Mouse (Mus musculus): Measurements from ENCODE around the gene Ctsl. TPM values are rescaled to one million over a fixed set of nuclear protein-coding genes. Genes with fewer than 3 reads are reported as not detected.

The Ctsl gene
- total RNA-seq, 2 experiments from 2014 or later: 145 to 162 TPM

DNA sequence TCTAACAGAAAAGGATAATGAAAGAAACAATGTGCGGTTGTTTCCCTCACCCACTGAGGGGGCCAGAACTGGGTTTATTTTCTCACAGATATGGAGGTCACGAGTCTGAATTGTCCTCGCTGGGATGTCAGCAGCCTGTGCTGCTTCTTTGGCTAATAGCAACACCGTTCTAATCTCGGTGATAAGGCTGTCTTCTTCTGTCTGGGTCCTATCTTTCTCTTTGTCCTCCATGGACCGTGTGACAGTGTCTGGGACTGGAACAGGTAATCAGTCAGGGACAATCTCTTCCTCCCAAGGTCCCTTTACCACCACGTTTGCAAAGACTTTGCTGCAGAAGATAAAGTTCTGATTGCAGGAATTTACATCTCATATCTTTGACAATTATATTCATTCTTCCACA, 4.5 kb upstream of the Ctsl start:
- DNase-seq: no peak

DNA sequence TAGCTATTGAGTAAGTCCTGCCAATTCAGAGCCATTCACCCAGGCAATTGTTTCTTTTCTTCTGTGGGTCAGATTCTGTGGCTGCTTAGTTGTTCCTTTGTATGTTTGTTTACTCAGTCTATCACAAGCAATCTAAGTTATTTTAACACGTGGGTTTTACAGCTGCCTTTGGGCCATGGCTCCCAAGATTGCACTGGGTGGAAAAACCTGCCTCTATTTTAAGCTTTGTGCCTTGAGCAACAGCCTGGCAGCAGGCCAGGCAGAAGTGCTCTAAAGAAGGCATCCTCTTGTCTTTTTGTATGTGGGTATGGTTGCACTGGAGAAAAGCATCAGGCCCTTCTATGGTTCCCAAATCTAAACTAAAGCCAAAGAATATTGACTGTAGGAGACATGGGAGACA, 3.0 kb upstream of the Ctsl start:
- DNase-seq: no peak

DNA sequence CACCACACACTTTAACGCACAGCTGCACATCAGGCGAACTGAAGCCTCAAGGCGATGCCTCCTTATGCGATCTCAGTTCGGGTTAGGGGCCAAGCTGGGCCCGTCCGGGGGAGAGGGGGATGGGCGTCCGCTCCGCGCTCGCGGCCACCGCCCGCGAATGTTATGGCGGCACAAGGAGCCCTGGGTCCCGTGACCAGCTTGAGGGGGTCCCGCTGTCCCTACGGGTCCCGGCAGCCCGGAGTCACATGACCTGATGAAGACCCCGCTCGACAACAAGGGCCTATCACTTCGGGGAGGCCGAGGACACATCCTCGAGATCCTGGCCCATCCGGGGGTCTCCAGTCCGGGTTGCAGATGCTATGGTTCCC, 901 bp downstream of the Ctsl start:
- DNase-seq: peak; percentile 54

DNA sequence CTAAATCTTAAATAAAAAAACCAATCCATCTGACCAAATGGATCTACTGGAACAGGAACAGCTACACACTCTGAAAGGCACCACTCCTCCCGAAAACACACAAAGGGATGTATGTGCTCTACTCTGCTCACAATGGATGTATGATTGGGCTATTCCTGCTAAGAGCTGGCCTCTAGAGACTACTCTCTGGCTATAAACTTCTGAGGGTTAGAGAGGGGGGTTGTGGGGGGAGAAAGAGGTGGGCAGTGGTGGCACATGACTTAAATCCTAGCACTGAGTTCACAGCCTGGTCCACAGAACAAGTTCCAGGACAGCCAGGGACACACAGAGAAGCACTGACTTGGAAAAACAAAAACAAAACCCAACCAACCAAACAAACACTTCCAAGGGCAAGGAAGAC, 2.1 kb downstream of the Ctsl start:
- no peak for DNase-seq

DNA sequence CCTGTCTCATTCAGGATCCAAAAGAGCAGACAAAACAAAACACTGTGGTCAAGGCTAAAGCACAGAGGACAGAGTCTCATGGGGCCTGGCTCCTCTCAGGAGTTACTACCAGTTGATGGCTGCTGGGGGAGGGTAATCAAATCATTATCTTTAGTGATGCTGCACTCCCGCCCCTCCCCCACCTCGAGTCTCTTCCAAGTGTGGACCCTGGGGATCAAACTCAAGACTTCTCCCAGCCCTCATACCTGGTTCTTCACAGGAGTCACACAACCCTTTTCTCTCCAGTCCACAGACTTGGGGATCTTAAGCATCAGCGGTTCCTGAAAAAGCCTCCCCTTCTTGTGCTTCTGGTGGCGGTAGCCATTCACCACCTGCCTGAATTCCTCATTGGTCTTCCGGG, 3.1 kb downstream of the Ctsl start:
- DNase-seq: no peak

DNA sequence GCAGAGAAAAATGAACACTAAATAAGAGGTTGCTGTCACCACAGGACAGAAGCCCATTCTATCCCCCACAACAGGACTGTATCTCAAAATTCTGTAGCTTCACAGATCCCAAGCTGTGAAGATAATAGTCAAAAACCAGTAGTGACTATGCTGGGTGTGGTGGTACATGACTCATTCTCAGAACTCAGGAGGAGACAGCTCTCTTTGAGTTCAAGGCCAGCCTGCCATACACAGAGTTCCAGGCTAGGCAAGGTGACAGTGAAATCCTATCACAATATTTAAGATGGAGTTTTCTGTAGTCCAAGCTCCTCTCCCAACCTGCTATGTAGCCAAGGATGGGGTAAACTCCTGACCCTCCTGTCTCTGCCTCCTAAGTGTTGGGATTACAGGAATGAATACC, 5.4 kb downstream of the Ctsl start:
- no peak for DNase-seq

DNA sequence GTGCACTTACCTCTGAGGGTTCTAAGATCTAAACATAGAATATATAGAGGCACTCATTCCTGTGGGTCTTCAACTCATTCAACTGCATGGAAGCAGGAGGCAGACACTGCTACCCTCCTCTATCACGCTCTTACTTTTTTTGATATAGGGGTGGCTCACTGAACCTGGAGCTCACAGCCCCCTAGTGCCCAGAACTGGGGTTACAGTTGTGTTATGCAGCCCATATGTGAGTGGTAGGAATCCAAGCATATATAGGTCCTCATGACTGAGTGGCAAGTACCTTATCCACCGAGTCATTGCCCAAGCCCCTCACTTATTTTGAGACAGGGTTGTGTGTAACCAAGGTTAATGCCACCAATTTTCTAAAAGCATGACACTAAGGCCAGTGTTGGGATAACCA, 6.4 kb downstream of the Ctsl start:
- DNase-seq: peak; percentile 16

DNA sequence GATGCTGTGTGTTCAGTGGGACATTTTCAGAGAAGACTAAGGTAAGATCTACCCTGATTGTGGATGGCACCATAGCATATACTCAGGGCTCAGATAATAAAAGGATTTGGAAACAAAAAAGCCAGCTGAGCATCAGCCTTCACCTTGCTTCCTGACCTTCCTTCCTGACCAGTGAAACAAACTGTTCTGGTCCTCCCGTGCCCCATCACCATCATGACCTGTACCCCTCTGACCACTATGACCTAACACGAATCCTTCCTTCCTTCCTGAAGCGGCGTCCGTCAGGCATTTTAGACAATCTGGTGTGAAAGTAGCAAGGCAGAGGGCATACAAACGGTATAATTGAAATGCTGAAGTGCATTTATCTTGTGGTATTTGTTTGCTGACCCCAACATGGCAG, 8.6 kb downstream of the Ctsl start:
- DNase-seq: no peak

DNA sequence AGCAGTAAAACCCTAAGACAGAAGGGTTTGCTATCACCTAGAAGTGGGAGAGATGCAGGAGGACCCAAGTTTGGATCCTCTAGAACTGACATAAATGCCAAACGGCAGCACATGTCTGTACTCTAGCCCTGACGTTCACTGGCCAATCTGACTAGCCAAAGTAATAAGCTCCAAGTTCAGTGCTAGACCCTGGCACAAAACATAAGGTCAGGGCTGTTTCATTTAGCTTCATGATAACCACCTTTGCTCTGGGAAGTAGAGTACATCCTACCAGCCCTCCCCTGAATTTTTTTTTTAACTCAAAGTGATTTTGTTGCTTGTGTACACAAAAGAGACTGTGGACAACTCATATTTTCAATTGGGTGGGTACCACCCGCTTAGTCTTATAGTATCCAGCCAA, 9.7 kb downstream of the Ctsl start:
- no peak for DNase-seq

DNA sequence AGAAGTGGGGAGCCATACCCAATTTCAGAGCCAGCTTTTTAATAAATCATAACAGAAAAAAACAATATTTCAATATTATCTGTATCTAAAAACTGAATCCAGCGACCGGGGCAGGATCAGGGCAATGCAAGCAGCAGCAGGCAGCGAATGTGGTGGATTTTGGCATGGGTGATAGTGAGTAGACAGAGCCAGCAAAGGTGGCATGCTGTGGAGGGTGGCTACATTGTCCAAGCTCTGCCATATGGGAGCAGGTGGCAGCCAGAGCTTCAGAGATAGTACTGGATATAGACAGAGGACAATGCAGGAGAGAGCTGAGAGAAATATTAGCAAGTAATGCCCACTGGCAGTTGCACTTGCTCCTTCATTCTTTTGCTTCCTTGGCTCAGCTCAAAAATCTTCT, 11.0 kb downstream of the Ctsl start:
- no peak for DNase-seq

DNA sequence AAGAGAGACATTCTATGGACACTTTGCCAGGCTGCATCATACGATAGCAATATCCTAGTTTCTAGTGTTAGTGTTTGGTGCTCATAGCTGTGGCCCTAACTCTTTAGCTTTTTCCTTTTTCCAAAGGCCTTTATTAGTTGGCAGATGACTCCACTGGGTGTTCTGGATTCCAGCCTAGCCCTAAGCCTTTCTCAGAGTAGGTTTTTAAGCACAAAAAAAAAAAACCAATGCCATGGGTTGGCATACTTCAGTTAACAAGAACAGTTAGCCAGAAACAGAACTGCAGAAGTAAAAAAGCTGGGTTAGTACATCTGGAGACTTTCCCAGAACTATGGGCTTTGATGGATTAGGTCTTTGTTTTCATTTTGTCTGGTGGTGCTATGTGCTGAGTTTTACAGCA, 12.2 kb downstream of the Ctsl start:
- DNase-seq: no peak

DNA sequence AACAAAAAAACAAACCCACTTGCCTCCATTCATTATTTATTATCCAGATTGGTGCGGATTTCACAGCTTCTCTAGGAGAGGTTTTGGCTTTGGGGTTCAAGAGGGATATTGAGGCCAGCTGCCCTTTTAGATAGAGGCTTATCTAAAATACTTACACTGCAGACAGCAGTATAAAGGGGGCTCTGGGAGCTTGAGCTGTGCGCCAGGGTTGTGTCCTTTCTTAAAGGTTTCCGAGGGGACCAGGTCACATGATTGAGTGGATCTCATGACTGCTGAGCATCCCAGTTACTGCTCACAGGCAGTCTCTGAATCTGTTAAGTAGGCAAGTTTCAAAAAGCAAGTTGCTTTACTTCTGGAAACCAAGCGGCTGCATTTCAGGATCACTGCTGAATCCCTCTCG, 13.3 kb downstream of the Ctsl start:
- DNase-seq: no peak

DNA sequence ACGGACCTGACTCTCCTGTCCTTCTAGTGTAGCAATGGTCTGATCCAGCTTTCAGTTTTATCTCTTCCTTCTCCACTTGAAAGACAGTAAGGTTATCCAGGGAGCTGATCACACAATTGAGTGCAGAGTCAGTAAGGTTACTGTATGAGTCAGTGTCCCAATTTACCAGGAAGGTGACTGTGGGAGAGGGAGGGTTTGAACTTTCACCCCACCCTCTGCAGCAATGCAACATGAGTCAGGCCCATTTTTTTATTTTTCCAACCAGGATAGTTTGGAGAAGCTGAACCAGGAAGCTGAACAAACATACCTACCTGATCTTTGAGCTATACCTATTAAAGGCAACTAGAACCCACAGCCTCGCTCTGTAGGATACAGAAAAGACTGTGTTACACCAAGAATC, 21.2 kb downstream of the Ctsl start:
- DNase-seq: no peak

DNA sequence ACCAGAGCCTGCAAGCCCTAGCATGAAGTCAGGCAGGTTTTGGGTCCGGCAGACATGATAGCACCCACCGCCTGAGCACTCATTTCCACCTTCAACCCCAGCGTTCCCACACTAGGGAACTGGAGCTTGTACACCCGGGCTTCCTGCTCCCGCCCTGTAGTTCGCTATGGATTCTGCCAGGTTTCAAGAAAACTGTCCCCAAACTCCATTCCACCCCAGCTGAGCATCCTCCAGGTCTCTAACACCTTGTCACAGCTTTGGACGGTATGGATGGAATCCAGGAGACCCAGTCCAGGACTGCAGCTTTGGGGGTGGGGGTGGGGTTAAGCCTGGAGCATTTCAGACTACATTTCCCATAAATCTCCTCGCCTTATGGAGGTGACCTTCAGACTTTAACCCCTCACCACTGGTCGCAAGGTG, 26.6 kb downstream of the Ctsl start:
- peak; percentile 10 for DNase-seq

DNA sequence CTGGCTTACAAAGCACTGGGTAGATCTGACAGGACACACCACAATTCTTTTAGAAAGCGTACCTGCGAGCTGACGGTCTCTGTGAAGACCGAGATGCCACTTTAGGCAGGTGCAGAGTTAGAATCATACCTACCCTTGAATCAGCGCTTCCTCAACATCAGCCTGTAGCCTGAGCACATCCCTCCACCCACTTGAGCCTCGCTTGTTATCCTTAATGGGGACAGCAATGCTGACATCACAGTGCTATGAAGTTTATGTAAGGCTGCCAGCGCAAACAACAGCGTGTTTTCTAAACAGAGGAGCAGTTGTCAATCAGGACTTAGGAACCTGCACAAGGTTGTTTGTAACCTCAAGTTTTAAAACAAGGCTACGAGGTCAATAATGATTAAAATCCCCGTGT, 27.1 kb downstream of the Ctsl start:
- DNase-seq: no peak

DNA sequence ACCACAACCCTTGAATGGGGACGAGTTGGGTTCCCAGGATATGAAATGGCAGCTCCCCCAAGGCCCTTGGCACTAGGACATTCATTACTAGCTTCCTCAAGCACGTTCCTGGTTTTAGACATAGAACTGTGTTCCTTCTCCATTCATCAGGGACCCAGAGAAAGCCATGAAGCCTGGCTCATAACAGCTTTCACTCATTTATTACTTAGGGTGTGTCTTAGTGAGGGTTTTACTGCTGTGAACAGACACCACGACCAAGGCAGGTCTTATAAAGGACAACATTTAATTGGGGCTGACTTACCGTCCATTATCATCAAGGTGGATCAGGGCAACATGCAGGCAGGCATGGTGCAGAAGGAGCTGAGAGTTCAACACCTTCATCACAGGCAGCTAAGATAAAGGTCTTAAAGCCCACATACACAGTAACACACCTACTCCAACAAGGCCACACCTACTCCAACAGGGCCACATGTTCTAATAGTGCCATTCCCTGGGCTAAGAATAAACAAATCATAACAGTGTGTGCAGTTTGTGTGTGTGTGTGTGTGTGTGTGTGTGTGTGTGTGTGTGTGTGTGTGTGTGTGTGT, 35.1 kb downstream of the Ctsl start:
- DNase-seq: no peak

DNA sequence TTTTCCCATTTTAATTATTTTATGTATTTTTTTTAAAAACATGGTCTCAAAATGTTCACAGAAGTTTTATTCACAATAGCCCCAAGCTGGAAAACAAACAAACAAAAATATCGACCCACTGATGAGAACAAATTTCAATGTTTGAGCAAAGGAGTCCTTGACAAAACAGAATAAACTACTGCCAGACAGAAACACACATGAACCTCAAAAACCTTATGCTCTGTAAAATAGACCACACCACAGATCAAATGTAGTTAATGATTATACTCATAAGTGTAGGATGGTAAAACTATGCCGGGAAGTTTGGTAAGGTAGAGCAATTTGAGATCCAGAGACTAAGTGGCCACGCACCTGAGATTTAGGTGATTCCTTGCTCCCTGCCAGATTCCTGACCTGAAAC, 37.6 kb downstream of the Ctsl start:
- DNase-seq: no peak

DNA sequence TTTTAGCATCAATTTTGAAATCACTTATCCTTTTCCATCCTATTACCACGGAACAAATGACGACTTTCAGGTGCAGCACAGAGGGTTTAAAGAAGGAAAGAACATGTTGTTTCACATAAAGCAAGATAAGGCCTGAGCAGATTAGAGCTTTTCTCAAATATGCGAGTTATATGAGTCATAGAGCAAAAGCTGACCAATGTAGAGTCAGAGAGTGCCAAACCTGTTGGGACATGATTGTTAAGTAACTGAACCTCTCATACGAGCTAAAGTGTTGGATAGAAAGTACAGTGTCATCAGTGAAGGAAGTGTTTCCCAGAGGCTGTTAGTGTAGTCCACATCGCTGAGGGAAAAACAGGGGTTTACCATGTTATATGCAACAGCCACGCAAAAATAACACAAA, 38.4 kb downstream of the Ctsl start:
- DNase-seq: no peak

DNA sequence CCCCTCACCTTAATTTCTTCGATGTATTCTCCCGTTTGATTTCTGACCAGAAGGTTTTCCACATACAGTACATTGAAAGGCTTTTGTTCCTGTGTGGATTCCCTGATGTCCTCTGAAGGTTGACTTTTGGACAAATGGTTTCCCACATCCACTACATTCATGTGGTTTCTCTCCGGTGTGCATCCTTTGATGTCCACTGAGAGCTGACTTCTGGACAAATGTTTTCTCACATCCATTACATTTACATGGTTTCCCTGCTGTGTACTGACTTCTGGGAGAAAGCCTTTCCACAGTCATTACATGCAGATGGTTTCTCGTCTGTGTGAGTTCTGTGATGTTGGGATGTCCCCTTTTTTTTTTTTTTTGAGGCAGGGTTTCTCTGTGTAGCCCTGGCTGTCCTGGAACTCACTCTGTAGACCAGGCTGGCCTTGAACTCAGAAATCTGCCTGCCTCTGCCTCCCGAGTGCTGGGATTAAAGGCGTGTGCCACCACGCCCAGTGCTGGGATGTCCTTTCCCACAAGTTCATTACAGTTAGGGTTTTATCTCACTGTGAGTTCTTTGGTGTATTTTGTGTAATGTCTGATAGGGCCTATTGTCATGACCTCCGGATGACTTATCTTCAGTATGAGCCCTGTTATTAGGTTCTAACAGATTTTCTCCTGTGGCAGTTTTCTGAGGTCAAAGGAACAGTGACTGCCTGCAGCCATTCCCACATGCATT, 48.0 kb downstream of the Ctsl start:
- no peak for DNase-seq

DNA sequence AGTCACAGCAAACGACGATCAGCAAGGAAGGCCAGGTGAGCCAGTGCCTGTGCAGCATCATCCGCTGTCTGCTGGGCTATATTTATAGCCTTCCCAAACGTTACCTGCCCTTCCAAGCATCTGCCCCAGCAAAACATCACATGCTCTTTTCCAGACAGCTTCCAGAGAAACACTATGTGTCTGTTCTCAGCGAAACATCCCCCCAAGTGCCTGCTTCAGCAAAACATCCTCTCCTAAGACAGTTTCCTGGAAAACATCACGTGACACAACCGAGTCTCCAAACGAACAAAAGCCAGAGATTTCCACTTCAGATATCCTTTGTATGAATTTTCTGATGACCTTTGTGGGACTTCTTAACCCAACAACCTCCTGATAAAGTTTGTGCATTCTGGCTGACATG, 50.4 kb downstream of the Ctsl start:
- DNase-seq: no peak

DNA sequence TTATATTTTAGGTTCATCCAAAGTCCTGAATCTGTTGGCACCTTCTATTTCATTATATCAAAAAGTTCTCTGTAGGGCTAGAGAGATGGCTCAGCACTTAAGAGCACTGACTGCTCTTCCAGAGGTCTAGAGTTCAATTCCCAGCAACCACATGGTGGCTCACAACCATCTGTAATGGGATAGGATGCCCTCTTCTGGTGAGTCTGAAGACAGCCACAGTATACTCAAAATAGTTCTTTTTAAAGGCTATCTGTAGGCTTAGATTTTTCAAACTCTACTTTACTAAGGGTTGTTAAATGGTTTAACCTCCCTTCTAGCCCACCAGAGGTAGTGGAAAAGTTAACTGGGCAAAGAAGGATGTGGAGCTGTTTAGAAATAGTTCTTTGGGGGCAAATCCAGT, 50.9 kb downstream of the Ctsl start:
- DNase-seq: no peak

DNA sequence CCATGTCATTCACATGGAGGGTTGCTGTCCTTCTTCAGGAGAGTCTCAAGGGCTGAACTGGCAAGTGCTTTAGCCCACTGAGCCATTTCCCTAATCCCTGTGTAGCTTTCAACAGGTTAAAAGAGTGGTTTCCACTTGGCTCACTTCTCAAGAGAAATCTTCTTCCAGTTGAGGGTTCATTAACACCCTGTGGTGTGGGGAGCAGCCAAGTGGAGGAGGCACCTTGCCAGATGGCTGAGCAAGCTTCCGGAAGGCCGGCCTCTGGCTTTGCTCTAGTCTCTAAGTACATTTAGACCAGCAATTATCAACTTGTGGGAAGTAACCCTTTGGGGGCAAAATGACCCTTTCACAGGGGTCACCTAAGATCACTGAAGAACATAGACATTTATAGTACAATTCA, 52.3 kb downstream of the Ctsl start:
- peak; percentile 52 for DNase-seq

DNA sequence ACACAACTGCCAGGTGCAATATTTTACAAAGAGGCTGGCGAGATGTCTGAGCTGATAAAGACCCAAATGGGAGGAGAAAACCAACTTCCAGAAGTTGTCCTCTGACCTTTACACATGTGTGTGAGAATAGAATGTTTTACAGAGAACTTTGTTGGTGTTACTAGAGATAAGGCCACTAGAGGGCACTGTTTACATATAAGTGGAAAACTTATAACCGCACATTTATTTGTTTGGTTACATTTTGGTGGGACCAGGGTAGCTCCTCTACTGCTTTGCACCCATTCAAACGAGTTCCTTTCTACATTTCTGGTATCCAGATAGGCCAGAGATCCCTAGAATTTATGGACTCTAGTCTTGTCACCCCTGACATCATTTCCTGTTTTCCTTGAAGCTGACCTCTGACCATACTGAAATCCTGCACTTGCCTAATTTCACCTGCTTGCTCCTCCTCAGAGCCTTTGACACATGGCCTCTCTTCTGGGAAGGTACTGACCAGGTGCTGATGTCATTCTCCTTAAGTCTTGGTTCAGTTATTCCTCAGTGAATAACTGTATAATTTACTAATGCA, 55.1 kb downstream of the Ctsl start:
- DNase-seq: no peak

DNA sequence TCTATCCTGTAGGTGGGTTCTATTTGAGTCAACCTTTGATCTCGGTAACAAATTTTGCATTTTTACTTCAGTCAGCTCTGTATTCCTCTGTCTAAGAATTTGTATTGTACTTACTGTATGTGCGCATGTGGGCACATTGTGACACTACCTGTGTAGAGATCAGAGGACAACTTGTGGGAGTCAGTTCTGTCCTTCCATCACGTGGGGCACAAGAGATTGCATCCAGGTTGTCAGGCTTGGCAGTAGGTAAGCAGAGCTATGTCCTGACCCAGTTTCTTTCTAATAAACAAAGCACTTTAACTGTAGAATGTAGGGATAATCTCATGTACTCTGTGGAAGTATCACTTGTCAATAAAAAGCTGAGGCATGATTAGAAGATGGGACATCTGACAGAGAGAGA, 56.6 kb downstream of the Ctsl start:
- no peak for DNase-seq

Measured in gastrocnemius, postnatal 10 days (tissue).